Mouse (Mus musculus) kidney, embryonic 16.5 days (tissue): Measurements from ENCODE around the gene Ssx9. TPM values are rescaled to one million over a fixed set of nuclear protein-coding genes. Genes with fewer than 3 reads are reported as not detected.
"Not testable (repeated sequence)": the region's sequence is repeated elsewhere in the genome, so short reads cannot be mapped to it uniquely, and the experiment has no call there.

Experiments used
- ATAC-seq: fragments of 200-750 bp; cut with Nextera tagmentation; 2 replicates; pipeline ENCODE4 v1.8.0; 2017; ENCODE audit warnings: moderate TSS enrichment; ENCODE audit not compliant: low FRiP score, low TSS enrichment
- H3K27ac ChIP-seq: fragments of 300-500 bp; sonication (generic); 2 replicates; pipeline ENCODE4 v1.5.1; 2014; ENCODE audit warnings: low read length
- H3K27me3 ChIP-seq: fragments of 300-500 bp; sonication (generic); 2 replicates; pipeline ENCODE4 v1.6.1; 2014; ENCODE audit warnings: low read length, control low read depth, mixed read lengths; ENCODE audit not compliant: insufficient read depth
- H3K36me3 ChIP-seq: fragments of 300-500 bp; sonication (generic); 2 replicates; pipeline ENCODE4 v1.6.1; 2014; ENCODE audit warnings: low read length, control low read depth, mixed read lengths; ENCODE audit not compliant: insufficient read depth
- H3K4me1 ChIP-seq: fragments of 300-500 bp; sonication (generic); 2 replicates; pipeline ENCODE4 v1.6.1; 2014; ENCODE audit warnings: low read length, control low read depth, mixed read lengths; ENCODE audit not compliant: insufficient read depth
- H3K4me2 ChIP-seq: fragments of 300-500 bp; sonication (generic); replicated peaks from 2 replicates; pipeline ENCODE4 v1.6.1; 2014; ENCODE audit warnings: low read depth, low read length
- H3K4me3 ChIP-seq: fragments of 300-500 bp; sonication (generic); 2 replicates; pipeline ENCODE4 v1.5.1; 2014; ENCODE audit warnings: mild to moderate bottlenecking, low read length
- H3K9ac ChIP-seq: fragments of 300-500 bp; sonication (generic); replicated peaks from 2 replicates; pipeline ENCODE4 v1.6.1; 2014; ENCODE audit warnings: low read length
- H3K9me3 ChIP-seq: fragments of 300-500 bp; sonication (generic); 2 replicates; pipeline ENCODE4 v1.6.1; 2016; ENCODE audit warnings: low read length, control low read depth
- WGBS: fragments of 180-500 bp; shearing (Covaris S2); extraction: QIAGEN DNeasy Blood & Tissue Kit; methylation state at CpG from one replicate; pipeline ENCODE4 v1.1.7; 2014; 5-methylcytosine and 5-hydroxymethylcytosine counted together
- polyA plus RNA-seq: library from polyadenylated mRNA; unstranded; fragments of >200 nt; fragmentation: Nextera tagmentation; extraction: Ambion mirVana; gene quantifications from 2 replicates; pipeline ENCODE4 v1.2.1, GENCODE M21; 2015

Gene Ssx9
- not detected in 2 replicates for polyA plus RNA-seq

DNA sequence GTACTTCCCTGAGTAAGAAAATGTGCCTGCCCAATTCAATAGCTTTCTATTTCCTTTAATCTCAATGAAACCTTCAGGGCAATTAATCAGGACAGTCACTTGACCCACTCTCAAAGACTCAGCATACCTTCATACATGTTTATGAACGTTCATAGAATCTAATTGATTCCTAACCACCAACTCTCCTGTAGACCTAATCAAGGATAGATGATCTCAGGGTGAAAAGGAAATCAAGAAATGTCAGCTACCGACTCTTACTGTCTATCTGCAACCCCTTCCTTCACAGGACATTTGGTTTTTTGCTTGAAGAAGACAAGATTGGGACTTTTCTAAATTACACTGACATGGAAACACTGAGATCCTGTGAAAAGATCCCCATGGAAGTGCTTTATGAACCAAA lies at the start of gene Ssx9:
Gene Ssx9 (plus strand): TSS at position 301 of the 400 bp plus-strand sequence.
- H3K36me3 ChIP-seq, H3K9me3 ChIP-seq, H3K27me3 ChIP-seq, H3K4me2 ChIP-seq, H3K4me3 ChIP-seq, ATAC-seq, H3K9ac ChIP-seq, H3K27ac ChIP-seq, H3K4me1 ChIP-seq: not testable (repeated sequence)
- 62% methylated on average over 2 of the region's 2 CpGs for WGBS

DNA sequence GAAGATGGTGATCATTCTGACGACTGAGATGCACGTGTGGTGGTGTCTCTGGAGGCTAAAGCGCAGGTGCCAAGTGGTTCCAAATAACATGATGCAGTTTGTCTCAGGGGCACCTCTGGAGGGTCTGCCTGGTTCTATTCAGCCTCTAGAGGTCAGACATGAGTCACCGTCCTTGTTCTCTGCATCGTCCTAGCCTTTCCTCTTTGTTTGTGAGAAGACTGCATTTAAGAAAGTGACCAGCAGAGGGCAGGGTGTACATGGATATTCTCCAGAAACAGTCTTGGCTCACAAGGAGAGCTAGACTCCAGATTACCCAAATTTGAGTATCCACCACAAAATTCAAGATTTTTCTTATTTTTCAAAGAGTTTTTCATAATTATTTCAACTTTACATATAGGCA lies 15.3 kb upstream of the Ssx9 start:
- Histone ChIP-seq H3K27me3 (no peaks in the 10 kb centered on the region), H3K36me3 (no peaks in the 10 kb centered on the region), H3K4me1 (no peaks in the 10 kb centered on the region), H3K27ac (no peak overlapping the region), H3K4me3 (no peak overlapping the region), H3K9me3 (peaks cover 4% of the 10 kb centered on the region; the same call in 1 of the 2 replicates), H3K9ac (no peak overlapping the region), H3K4me2 (no peak overlapping the region)
- whole genome bisulfite sequencing = 54% methylated on average over 5 of the region's 5 CpGs
- no peak for ATAC-seq

DNA sequence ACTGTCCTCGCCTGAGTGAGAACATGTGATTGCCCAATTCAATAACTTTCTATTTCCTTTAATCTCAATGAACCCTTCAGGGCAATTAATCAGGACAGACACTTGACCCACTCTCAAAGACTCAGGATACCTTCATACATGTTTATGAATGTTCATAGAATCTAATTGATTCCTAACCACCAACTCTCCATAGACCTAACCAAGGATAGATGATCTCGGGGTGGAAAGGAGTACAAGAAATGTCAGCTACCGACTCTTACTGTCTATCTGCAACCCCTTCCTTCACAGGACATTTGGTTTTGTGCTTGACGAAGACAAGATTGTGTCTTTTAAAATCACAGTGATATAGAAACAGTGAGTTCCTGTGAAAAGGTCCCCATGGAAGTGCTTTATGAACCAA lies 55.2 kb downstream of the Ssx9 start, which contains the start of gene Ssxb5:
Gene Ssxb5 (plus strand): TSS at position 301 of the 400 bp plus-strand sequence.
- H3K9me3 ChIP-seq, ATAC-seq, H3K36me3 ChIP-seq, H3K27ac ChIP-seq, H3K27me3 ChIP-seq, H3K4me2 ChIP-seq, H3K4me3 ChIP-seq, H3K9ac ChIP-seq, H3K4me1 ChIP-seq: not testable (repeated sequence)
- WGBS = 87% methylated on average over 4 of the region's 4 CpGs

Other genes with a start within 250 kb of the Ssx9 start
- gene Gm14459, start 223.5 kb upstream of the Ssx9 start, polyA plus RNA-seq = not detected in 2 replicates
- gene Ssxb6, start 200.2 kb upstream of the Ssx9 start, polyA plus RNA-seq = not detected in 2 replicates
- gene Ssxb3, start 156.6 kb upstream of the Ssx9 start, polyA plus RNA-seq = not detected in 2 replicates
- not detected in 2 replicates for gene Ssxb8, start 57.6 kb upstream of the Ssx9 start, polyA plus RNA-seq
- gene Ssxb5, start 55.3 kb downstream of the Ssx9 start, polyA plus RNA-seq = not detected in 2 replicates
- not detected in 2 replicates for gene Gm6592, start 95.6 kb downstream of the Ssx9 start, polyA plus RNA-seq
- not detected in 2 replicates for gene Gm5751, start 125.8 kb downstream of the Ssx9 start, polyA plus RNA-seq
- 2.6 and 2.7 TPM in 2 replicates for gene B630019K06Rik, start 143.9 kb downstream of the Ssx9 start, polyA plus RNA-seq
- not detected in 2 replicates for gene Fthl17b, start 214.5 kb downstream of the Ssx9 start, polyA plus RNA-seq
- not detected in 2 replicates for gene Fthl17c, start 228.1 kb downstream of the Ssx9 start, polyA plus RNA-seq
- gene Fthl17d, start 238.3 kb downstream of the Ssx9 start, polyA plus RNA-seq = not detected in 2 replicates